Mouse (Mus musculus): Measurements from ENCODE around the gene Pkd1l1.
A peak's percentile ranks its signal among the peaks of the same experiment; 100 is the strongest.

Gene Pkd1l1

GRCm38 (mm10) chr11:8817376-8817775 lies 155.7 kb downstream of the Pkd1l1 start:
- no peak for DNase-seq

GRCm38 (mm10) chr11:8814097-8814790 lies 158.8 kb downstream of the Pkd1l1 start:
- DNase-seq, result peak; percentile 42 to 63

- DNase-seq, result no peak
Observed at GRCm38 (mm10) chr11:8811506-8812100, 161.5 kb downstream of the Pkd1l1 start.

GRCm38 (mm10) chr11:8809644-8810043 lies 163.4 kb downstream of the Pkd1l1 start:
- DNase-seq, result no peak

- DNase-seq, result no peak
Observed at GRCm38 (mm10) chr11:8807009-8807408, 166.1 kb downstream of the Pkd1l1 start.

GRCm38 (mm10) chr11:8804178-8804577 lies 168.9 kb downstream of the Pkd1l1 start:
- no peak for DNase-seq

GRCm38 (mm10) chr11:8797486-8797885 lies 175.6 kb downstream of the Pkd1l1 start:
- DNase-seq, result peak in 1 of 2 experiments; percentile 4

GRCm38 (mm10) chr11:8795031-8795430 lies 178.0 kb downstream of the Pkd1l1 start:
- DNase-seq, result no peak

GRCm38 (mm10) chr11:8792146-8792545 lies 180.9 kb downstream of the Pkd1l1 start:
- peak in 1 of 2 experiments; percentile 25 for DNase-seq

GRCm38 (mm10) chr11:8789186-8789585 lies 183.9 kb downstream of the Pkd1l1 start:
- DNase-seq, result no peak

GRCm38 (mm10) chr11:8787604-8788003 lies 185.5 kb downstream of the Pkd1l1 start:
- no peak for DNase-seq

- no peak for DNase-seq
Observed at GRCm38 (mm10) chr11:8784413-8784812, 188.7 kb downstream of the Pkd1l1 start.

GRCm38 (mm10) chr11:8782141-8782465 lies 191.0 kb downstream of the Pkd1l1 start:
- DNase-seq, result no peak

- peak; percentile 11 to 60 for DNase-seq
Observed at GRCm38 (mm10) chr11:8781308-8782140, 191.5 kb downstream of the Pkd1l1 start.

- no peak for DNase-seq
Observed at GRCm38 (mm10) chr11:8779427-8779826, 193.6 kb downstream of the Pkd1l1 start.
